Mouse (Mus musculus) mouse trophoblast stem cell (cell line): ENCODE data around the gene Rap1b.

Experiments
- in situ Hi-C, 2 experiments: fragments of 300-500 bp; cut with MseI, MboI; formaldehyde crosslinking; loops; 2 replicates in 1 of 2; 3 replicates in 1 of 2; pipeline ENCODE4 v1.15.1; 2025

Gene Rap1b

GRCm38 (mm10) chr10:117770286-117771130, 75.3 kb downstream of the Rap1b start:
- in situ Hi-C loops = no loop called here

GRCm38 (mm10) chr10:117769541-117770285, 76.1 kb downstream of the Rap1b start:
- in situ Hi-C loops = no loop called here

- in situ Hi-C loops = no loop called here
Measured at GRCm38 (mm10) chr10:117768141-117768440, 77.7 kb downstream of the Rap1b start.

- in situ Hi-C loops = no loop called here
Measured at GRCm38 (mm10) chr10:117767286-117768140, 78.3 kb downstream of the Rap1b start.

GRCm38 (mm10) chr10:117766896-117767160, 79.0 kb downstream of the Rap1b start:
- in situ Hi-C loops = no loop called here

GRCm38 (mm10) chr10:117766111-117766895, 79.5 kb downstream of the Rap1b start:
- in situ Hi-C loops = no loop called here

GRCm38 (mm10) chr10:117765116-117765894, 80.5 kb downstream of the Rap1b start:
- in situ Hi-C loops = no loop called here

- in situ Hi-C loops = no loop called here
Measured at GRCm38 (mm10) chr10:117764598-117764997, 81.2 kb downstream of the Rap1b start.
